ENCODE assay signal across 24 mouse cellular contexts in genomic region chr8:120766622-120767021, GRCm38 (mm10). TPM values are rescaled to one million over a fixed set of nuclear protein-coding genes. Genes with fewer than 3 reads are reported as not detected.
A peak's percentile ranks its signal among the peaks of the same experiment; 100 is the strongest.
DNase-seq lines count a peak whose midpoint lies in the region; ATAC-seq and TF ChIP-seq lines count a peak whose summit lies in the region.
"Had no signal": no experiment of that assay in that cellular context is flagged by ENCODE, and none has a peak within 500 bp of the region (broad histone marks: within the 10 kb centered on the region; RNA-seq: fewer than 3 reads in every experiment).

No protein-coding gene starts in this region.

- no peak for TF ChIP-seq CTCF in spleen, adult 2 months (IDR thresholded peaks at IDR 0.05; ENCODE audit: extremely low read depth, insufficient read depth, insufficient read length, insufficient replicate concordance)

- H3K9me3 ChIP-seq in embryonic facial prominence, embryonic 10.5 days, result no peaks in the 10 kb centered on the region
- H3K9me3 ChIP-seq: forebrain, embryonic 10.5 days; forebrain, embryonic 13.5 days; heart, embryonic 10.5 days; hindbrain, embryonic 12.5 days; hindbrain, embryonic 15.5 days had no signal

- peak overlapping the region; percentile 68 for H3K27ac ChIP-seq in spleen, adult 2 months (ENCODE audit: insufficient read depth, low read length)
- no peak overlapping the region for H3K27ac ChIP-seq in embryonic facial prominence, embryonic 10.5 days (replicated peaks)
- H3K27ac ChIP-seq: forebrain, embryonic 10.5 days; forebrain, embryonic 13.5 days; heart, adult 2 months; heart, embryonic 10.5 days; hindbrain, embryonic 12.5 days; hindbrain, embryonic 15.5 days had no signal

- H3K4me1 ChIP-seq in spleen, adult 2 months (ENCODE audit: control insufficient read depth, insufficient read depth, insufficient read length), result peaks cover 54% of the 10 kb centered on the region
- H3K4me1 ChIP-seq in embryonic facial prominence, embryonic 10.5 days, result peaks cover 7% of the 10 kb centered on the region; the same call in 1 of the 2 replicates
- H3K4me1 ChIP-seq: forebrain, embryonic 13.5 days; hindbrain, embryonic 12.5 days; hindbrain, embryonic 15.5 days had no signal

- ATAC-seq in megakaryocyte, adult 5-6 weeks (ENCODE audit: poor library complexity, severe bottlenecking), result 0 out of 2 replicates have a peak, but pooled peaks have one; percentile 28
- ATAC-seq: CD4-positive, CD25-positive, alpha-beta regulatory T cell, adult 4 months; forebrain, embryonic 13.5 days; forebrain, embryonic 16.5 days; intestine, postnatal 0 days had no signal

- H3K36me3 ChIP-seq in spleen, adult 2 months (ENCODE audit: control insufficient read depth, insufficient read depth, low read length), result no peaks in the 10 kb centered on the region
- no peaks in the 10 kb centered on the region for H3K36me3 ChIP-seq in embryonic facial prominence, embryonic 10.5 days (replicated peaks)
- H3K36me3 ChIP-seq: forebrain, embryonic 10.5 days; heart, embryonic 10.5 days; hindbrain, embryonic 12.5 days; hindbrain, embryonic 15.5 days had no signal

- no peak for TF ChIP-seq POLR2A in spleen, adult 2 months (IDR thresholded peaks at IDR 0.05; ENCODE audit: low read depth, low read length)

- H3K27me3 ChIP-seq in spleen, adult 2 months (ENCODE audit: control insufficient read depth, insufficient read depth, low read length), result no peaks in the 10 kb centered on the region
- peaks cover 20% of the 10 kb centered on the region; the same call in 1 of the 2 replicates for H3K27me3 ChIP-seq in embryonic facial prominence, embryonic 10.5 days (replicated peaks; ENCODE audit: low read depth, poor library complexity, severe bottlenecking)
- H3K27me3 ChIP-seq: forebrain, embryonic 13.5 days; hindbrain, embryonic 15.5 days had no signal

- no peak for DNase-seq in spleen, adult 2 months (ENCODE audit: low read depth in 1 of 2, low spot score in 2 of 2)
- DNase-seq in spleen, postnatal 14 days (ENCODE audit: low spot score in 2 of 2), result no peak
- DNase-seq in c-Kit-positive CD71-negative TER-119-negative erythroid progenitor cells, embryonic 14.5 days (ENCODE audit: low read depth), result peak; percentile 28
- DNase-seq in embryo, embryonic 10 days (ENCODE audit: low spot score), result no peak
- DNase-seq in embryonic facial prominence, embryonic 10.5 days (ENCODE audit: low spot score), result no peak
- DNase-seq: adrenal gland, adult 2 months; adrenal gland, postnatal 14 days; cerebellum, adult 18-20 months; cerebellum, adult 9-10 months; cerebellum, postnatal 14 days; embryo, embryonic 11 days; gastrocnemius, postnatal 25 days; heart, adult 2 months had no signal

- 16% methylated on average over 3 of the region's 3 CpGs for WGBS in spleen, adult 2 months
- 36% methylated on average over 3 of the region's 3 CpGs for WGBS in embryonic facial prominence, embryonic 10.5 days

- no peak overlapping the region for H3K4me3 ChIP-seq in spleen, adult 2 months (ENCODE audit: extremely low read depth, insufficient read depth, insufficient read length)
- H3K4me3 ChIP-seq in embryonic facial prominence, embryonic 10.5 days, result no peak overlapping the region
- H3K4me3 ChIP-seq: forebrain, embryonic 10.5 days; forebrain, embryonic 13.5 days; heart, adult 2 months; heart, embryonic 10.5 days; hindbrain, embryonic 12.5 days; hindbrain, embryonic 15.5 days had no signal

RNA-seq across cellular contexts. Expression of gene Irf8, which starts 30.5 kb away (rescaled TPM):
- 255 and 267 TPM in 2 replicates for polyA plus RNA-seq in spleen, adult 2 months (2012; rRNA removed)
- total RNA-seq in megakaryocyte, adult 5-6 weeks (2015), result 167 and 175 TPM in 2 replicates
- total RNA-seq in megakaryocyte, adult 5-6 weeks (2017), result 282 and 289 TPM in 2 replicates
- polyA plus RNA-seq in embryonic facial prominence, embryonic 10.5 days (2016; fragmentation: Nextera tagmentation; extraction: Ambion mirVana), result 4.6 and 5.8 TPM in 2 replicates
- total RNA-seq: MEL had no signal
- polyA plus RNA-seq: C2C12 had no signal

Comparison
In these comparisons a context has a peak if more than half of its experiments do, and no peak if none do; other contexts are left out.
1. RNA of gene Irf8, which starts 30.5 kb away (polyA plus RNA-seq): 255 to 267 TPM in spleen, adult 2 months; 4.6 to 5.8 TPM in embryonic facial prominence, embryonic 10.5 days; every median in the first group is over 10 times any median in the second.